Mouse (Mus musculus) urinary bladder, postnatal 25 days (tissue): Measurements from ENCODE around the gene Atp1a2.

Source experiments
- DNase-seq: peaks from one replicate; pipeline ENCODE4 v3.0.0; 2022; ENCODE audit warnings: low spot score

Gene Atp1a2

DNA sequence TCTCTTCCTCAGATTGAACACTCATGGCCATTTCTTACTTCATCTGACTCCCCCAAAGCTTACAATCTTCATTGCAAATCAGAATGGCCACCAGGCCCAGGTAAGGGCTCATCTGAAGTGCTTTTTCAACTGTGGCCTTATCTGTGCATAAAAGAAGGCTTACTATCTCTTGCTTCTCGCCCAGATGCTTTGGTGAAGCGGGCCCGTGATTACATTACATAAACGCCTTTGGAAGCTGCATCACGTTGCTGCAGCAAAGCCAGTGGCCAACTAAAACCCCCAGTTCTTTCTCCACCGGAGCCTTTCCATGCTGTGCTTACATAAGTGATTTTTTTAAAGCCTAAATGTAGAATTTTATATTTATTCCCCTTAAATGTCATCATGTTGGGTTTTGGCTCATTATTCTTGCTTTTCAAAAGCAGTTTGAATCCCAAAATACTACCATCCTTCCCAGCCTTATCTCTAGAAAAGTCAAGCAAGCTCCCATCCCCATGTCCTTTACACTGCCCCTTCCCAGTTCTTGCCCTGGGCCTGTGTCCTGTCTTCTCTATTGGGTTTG is 26.0 kb upstream of the Atp1a2 start:
- DNase-seq = no peak

DNA sequence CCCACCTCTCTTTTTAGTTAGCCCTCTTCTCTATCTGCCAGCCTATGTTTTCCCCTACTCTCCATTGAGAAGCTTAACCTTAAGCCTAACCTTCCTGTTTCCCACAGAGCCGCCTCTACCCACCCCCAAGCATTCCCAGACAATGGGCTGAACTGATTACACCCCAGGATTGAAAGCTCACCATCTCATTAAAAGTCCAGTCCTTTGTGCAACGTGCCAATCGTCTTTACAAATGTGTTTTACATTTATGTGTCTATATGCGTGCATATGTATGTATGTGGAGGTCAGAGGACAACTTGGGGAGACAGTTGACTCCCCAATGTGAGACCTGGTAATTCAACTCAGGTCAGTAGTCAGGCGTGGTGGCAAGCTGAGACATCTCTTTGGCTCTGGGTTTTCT is 25.4 kb upstream of the Atp1a2 start:
- DNase-seq = no peak

DNA sequence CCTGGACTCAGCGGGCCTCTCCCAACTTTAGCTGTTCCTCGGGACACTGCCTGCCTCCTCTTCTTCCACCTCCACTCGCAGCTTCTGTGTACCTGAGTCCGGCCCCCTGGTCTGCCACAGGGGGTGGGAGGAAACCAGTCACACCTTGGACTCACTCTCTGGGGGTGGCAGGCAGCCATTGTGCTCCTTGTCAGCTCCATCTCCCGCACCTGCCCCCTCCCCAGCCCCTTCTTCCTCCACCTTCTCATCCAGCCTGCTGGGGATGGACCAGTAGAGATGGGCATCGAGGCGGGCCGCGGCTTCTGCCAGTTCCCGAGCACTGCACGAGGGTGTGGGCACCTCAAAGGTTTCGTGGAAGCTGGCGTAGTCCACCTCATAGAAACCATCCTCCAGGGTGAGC is 24.9 kb upstream of the Atp1a2 start:
- no peak for DNase-seq

DNA sequence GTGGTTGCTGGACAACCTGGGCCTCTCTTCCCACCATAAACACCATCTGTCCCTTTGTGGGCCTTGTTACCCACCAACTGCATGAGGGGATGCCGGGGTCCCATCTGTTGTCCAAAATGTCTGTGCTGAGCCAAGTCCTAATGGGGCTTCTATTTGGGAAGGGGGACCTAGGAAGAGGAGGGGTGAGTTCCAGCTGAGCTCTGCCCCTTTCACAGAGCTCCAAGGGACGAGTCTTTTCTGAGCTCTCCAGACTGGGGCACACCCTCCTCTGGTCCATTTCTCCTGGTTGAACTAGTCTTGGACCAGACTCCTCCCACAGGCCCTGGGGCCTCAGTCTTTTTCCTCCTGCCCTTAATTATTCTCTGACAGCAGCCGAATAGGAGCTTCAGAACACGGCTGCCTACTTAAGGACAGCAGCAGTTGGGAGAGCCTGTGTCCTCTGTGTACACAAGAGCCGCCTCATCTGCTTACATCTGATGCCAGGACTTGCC is 22.1 kb upstream of the Atp1a2 start:
- no peak for DNase-seq

DNA sequence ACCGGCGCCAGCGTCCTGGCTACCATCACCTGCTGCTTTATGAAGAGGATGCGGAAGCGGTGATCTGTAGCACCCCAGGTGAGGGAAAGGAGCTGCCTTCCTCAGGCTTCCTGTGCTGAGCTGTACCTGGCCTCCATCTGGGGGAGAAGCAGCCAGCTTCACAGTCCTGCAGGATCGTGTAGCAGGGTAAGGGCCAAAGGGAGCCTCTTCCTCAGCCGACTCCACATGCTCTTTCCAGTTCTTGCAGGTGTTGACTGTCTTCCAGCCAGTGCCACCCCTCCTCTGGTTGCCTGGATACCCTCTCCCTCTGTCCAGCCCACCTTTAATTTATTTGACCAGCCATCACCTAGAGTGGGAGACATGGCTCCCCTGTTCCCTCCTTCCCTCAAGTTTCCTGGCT is 21.5 kb upstream of the Atp1a2 start:
- no peak for DNase-seq

DNA sequence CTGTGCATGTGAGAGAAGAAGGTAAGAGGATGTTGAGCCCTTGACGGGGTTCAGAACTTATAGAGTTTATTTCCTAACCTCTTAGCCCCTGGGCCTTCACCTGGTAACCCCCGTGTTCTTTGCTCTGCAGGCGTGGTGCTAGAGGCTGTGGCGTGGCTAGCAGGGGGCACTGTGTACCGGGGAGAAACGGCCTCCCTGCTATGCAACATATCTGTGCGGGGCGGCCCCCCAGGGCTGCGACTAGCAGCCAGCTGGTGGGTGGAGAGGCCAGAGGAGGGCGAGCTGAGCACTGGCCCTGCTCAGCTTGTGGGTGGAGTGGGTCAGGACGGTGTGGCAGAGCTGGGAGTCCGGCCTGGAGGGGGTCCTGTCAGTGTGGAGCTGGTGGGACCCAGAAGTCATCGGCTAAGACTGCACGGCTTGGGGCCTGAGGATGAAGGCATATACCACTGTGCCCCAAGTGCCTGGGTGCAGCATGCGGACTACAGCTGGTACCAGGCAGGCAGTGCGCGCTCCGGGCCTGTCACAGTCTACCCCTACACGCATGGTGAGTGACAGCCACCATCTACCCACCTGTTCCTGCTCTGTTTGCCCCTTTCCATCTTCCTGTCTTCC is 20.7 kb upstream of the Atp1a2 start:
- no peak for DNase-seq

DNA sequence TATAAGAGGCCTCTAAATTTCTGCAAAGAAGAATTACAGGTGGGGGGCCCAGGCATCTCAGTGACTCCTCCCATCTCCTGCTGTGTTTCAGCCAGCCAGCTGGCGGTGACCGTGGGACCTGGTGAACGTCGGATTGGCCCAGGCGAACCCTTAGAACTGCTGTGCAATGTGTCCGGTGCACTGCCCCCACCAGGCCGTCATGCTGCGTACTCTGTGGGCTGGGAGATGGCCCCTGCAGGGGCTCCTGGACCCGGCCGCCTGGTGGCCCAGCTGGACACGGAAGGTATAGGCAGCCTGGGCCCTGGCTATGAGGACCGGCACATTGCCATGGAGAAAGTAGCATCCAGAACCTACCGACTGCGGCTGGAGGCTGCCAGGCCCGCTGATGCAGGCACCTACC is 20.1 kb upstream of the Atp1a2 start:
- no peak for DNase-seq

DNA sequence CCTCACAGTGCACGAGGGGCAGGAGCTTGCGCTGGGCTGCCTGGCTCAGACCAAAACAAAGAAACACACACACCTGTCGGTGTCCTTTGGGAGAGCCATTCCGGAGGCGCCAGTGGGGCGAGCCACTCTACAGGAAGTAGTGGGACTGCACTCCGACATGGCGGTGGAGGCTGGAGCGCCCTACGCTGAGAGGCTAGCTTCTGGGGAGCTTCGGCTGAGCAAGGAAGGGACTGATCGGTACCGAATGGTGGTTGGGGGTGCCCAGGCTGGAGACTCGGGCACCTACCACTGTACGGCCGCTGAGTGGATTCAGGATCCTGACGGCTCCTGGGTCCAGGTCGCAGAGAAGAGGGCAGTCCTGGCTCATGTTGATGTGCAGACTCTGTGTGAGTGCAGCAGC is 19.6 kb upstream of the Atp1a2 start:
- no peak for DNase-seq

DNA sequence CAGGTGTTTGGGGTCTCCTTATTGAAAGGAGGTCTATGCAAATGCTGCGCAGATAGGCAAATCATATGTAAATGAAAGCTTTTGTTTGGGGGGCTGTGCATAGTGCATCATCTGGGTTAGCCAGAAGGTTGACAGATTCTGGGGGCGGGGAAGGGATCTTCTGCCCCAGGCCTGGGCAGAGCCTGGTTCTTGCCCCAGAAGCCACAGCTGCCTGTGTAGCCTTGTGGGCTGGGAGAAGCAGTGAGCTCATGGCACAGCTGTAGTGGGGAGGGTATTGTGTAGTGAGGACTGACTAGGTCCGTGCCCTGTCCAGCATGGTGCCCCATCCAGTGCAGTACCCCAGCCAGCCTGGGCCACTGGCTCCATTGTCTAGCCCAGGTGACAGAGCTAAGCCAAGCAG is 17.0 kb upstream of the Atp1a2 start:
- no peak for DNase-seq

DNA sequence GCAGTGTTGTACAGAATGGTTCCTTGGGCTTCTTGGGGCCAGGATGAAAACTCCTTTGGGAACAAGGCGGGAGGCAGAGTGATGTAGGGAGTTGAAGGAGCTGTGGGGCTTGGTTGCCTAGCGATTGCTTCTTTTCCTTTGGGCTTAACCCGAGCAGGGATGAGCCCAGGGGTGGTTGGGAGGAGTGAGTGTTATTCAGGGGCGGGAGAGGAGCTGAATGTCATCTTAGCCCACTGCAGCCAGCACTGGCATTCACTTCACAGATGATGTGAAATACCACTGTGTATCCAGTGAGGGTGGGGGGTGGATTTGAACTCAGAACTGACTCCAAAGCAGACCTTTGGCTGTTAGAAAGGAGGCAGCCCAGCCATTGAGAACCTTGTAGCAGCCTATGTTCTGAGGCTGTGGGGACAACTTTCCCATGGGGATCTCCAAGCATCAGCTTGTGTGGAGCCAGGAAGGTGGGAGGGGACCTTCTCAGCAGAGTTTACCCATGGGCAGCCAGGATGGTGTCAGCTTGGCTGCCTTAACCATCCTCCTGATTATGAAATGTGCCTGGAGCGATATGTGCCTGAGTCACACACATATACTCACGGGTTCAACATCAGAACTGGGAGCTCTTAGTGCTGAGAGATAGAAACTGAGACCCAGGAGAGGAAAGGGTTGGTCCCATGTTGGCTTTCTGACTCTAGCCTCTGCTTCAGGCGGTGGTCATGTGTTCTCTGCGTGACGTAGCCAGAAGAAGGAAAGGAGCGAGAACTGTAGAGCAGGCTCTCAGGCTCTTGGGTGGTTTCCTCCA is 15.9 kb upstream of the Atp1a2 start:
- DNase-seq = no peak

DNA sequence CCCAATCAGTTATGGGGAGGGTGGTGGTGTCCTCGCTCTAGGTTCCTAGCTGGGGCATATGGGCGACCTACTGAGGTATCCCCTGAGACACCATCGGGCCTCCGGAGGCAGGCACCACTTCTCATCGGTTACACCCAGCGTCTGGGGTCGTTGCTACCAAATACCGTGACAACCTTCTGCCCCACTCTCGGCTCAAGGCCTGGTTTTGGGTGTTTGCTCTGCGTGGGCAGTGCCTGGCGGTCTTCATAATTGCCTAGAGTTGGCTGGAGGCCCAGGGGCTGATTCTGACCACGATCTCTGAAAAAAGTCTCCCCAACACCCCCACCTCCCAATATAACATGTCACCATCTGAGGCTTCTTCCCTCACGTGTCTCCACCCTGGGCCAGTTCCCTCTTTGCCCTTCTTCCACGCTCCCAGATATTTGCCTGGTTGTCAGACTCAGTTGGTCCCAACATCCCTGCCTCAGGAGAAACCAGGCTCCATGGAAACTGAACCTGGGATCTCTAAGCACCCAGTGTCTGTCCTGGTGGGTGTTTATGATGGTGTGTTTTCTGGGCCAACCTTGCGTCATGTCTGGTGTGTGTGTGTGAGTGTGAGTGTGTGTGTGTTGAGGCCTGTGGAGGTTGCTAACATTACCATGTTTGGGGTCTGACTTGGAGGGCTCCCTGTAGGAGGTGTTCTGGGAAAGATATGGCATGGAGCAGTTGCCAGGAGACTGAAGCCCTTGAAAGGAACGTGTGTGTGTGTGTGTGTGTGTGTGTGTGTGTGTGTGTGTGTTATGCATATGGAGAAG is 15.1 kb upstream of the Atp1a2 start:
- no peak for DNase-seq

DNA sequence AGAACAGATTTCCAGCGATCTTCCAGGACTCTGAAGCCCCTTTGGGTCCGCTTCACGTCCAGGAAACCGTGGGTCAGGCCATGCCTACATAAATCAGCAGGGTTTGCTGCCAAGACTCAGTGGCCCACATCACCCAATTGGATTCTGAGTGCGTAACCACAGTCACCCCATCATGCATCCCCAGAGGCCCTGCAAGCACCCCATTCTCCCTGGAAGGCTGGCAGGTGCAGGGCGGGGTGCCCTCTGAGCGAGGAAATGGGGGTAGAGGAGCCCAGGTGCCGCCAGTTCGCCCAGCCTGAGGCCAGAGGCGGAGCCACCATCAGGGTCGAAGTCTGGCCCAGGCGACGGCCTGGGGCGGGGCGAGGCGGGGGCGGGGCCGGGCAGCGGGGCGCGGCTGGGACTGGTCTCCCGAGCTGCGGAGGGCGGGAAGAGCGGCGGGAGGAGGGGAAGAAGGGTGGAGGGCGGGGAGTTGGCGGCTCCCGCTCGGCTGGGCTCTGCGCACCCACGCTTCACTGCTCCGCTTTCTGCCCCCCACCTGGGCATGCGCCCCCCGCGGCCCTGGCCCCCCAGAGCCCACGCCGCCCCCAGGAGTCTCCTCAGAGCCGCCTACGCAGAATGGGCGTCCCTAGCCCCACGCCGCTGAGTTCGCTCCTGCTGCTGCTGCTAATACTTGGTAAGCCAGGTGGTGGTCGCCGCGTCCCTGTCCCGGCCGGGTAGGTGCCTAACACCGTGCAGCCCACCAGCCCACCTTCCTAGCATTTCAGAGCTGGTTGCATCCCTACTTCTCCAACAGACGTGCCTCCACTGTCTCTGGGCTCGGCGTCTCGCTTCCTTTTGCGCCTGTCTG is 14.3 kb upstream of the Atp1a2 start:
- DNase-seq = peak; percentile 79

DNA sequence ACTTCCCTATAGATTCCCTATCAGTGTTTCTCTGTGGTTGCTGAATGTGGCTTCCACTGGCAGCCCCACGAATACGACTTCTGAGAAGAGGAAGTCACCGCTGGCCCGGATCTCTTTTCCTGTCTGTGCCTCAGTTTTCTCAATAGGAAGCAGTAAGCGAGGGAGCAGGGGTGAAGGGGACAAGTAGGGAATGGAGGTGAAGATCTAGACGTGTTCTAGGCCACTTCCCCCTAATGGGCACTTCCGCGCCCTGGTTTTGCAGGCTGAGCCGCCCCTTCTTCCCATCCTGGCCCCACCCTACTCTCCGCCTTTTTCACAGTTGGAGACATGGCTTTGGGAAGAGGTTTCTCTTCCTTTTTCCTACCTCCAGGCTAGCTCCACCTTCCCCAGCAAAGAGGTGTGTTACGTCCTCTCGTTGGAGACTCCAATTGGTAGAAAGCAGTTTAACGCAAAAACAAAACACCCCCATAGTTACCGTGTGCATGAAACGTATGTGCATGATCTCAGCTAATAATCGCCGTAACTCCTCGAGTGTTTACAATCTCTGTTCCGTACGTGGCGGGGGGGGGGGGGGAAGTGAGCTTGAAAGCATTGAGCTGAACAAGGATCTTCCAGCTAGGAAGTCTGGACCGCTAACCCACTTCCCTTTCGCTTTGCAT is 13.5 kb upstream of the Atp1a2 start:
- DNase-seq = peak; percentile 55

DNA sequence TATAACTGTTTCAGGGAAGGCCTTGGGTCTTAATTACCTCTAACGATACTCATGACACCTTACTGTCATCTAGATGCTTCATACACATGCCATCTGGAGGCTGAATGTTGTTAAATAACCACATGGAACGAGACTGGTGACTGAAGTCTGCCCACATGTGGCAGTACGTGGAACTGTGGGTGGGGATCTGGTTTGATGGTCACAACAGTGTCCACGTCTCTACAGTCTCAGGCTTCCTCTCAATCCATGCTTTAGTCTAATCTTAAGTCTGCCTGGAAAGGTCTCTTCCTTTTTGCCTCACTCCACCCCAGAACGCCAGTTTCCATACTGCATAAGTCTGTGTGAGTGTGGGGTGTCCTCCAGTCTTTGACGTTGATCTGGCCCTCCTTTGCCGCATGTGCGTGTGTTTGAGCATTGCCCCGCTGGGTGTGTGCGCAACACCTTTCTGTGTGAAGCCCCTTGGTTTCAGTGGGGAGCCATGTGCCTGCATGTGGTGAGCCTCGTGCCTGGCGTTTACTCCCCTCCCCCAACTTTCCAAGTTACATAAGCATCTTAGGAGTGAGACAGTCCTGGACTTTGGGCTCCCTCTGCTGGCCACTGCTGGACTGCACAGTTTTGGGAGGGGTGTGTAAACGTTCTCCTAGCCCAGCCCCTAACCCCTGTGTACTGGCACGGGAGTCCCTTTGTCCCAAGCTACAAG is 12.0 kb upstream of the Atp1a2 start:
- peak; percentile 91 for DNase-seq

DNA sequence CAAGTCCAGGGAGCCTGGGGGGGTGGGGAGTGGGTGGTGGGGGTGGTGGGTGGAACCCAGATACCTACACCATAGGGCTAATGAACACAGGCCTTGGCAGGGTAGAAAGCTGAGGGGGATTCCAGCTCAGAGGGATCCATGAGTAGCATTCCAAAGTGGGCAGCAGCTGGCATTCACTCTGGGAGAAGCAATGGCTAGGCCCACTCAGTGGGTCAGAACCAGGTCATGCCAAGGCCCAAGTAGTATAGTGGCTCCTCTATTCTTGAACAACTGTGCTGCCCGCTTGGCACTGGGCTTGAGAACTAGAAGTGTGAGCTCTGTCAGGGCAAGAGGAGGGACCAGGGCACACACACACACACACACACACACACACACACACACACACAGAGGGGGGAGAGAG is 10.5 kb upstream of the Atp1a2 start:
- no peak for DNase-seq

DNA sequence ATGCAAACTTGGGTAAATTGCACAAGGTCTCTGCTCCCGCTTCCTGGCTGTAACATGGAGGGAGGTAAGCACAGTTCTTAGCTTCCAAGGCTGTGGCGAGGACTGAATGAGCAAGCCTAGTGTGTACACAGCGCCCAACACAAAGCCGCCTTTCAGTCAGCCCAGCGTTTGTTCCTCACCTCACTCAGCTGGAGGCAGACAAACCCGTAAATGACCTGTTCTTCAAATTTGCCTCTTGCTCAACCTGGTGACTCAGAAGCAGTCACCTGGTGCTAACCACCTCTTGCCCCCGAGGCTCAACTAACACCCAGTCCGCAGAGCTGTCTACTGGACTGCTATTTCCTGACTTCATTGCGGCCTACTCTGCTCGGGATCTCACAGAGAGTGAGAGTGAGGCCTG is 10.1 kb upstream of the Atp1a2 start:
- DNase-seq = no peak

DNA sequence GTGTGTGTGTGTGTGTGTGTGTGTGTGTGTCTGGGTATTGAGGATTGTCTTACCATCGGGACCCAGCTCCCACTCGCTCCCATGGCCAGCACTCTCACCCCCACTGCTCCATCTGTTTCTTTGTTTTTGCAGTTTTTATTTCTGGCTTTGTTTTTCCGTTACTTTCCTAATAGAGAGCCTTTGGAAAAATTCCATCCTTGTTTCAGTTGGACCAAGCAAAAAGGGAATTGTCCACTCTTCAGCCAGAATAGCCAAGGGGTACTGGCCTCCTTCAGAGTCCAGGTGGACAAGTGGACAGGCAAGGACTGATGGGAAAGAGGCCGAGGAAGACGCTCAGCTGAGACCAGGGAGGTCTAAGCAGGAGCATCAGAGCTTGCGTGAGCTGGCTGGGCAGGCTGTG is 9.0 kb upstream of the Atp1a2 start:
- no peak for DNase-seq

DNA sequence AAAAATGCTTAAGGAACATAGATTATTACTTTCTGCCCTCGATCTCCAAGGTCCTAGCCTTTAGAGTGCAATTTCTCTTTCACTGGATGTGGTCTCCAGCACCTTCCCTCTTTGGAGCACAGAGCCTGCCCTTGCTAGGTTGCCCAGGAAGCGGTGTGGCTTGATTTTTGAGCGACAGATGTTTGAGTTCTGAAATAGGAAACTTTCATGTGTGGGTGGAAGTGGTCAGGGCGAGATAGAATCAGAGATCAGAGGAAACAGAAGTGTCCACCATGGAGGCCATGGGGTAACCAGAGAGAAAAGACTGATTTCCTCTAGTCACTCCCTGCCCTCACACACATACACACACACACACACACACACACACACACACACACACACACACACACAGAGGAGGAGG is 8.3 kb upstream of the Atp1a2 start:
- DNase-seq = no peak

DNA sequence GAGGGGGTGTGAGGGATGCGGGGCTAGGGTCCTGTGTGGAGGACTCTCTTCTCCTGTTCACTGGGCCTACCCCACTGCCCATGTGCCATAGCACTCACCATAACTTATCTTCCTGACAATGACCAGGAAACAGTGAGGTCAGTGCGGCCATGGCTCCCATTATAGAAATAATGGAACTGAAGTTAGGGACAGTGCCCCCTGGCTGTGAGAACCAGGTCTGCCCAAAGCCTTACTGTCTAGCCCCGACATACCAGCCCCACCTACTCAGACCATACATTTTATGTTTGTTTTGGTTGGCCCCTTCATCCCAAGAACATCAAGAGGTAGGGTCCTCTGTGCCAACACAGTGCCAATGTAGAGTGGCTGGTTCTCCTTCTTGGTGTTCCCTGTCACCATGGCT is 7.8 kb upstream of the Atp1a2 start:
- DNase-seq = no peak

DNA sequence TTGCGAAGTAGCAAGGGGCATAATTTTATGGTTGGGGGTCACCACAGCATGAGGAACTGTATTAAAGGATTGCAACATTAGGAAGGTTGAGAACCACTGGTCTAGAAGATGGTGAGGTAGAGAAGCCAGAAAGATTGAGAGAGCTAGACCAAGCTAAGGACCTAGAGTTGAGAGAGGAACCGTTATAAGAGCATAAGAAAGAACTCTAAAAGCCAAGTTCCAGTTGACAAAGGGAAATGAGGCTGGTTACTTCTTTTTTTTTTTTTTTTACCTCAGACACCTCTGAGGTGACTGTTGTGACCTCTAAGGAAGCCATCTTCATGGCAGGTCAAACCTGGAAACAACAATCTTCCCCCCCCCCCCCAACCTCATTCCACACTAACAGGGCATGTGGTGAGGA is 7.3 kb upstream of the Atp1a2 start:
- no peak for DNase-seq

DNA sequence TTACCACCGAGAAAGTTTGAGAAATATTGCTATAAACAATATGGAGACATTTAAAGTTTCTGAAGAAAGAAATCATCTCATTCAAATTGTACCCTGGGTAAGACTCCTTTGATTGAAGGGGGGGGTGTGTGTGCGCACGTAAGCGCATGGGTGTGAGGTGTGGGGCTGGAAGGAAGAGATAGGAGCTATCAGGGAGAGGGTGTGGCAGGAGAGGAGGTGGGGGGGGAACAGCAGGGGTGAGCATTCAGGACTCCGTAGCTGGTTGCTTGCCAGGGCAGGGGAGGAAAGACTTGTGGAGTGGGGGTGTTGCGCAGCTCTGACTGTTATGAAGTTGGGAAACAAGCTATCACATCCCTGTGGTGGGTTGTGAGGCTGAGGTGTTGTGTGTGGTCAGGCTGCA is 6.6 kb upstream of the Atp1a2 start:
- DNase-seq = no peak
